Mouse (Mus musculus) lung, embryonic 14.5 days (tissue): ENCODE measurements around the gene En1. TPM values are rescaled to one million over a fixed set of nuclear protein-coding genes. Genes with fewer than 3 reads are reported as not detected.

Experiments used
- ATAC-seq: fragments of 200-750 bp; cut with Nextera tagmentation; 2 replicates; pipeline ENCODE4 v1.8.0; 2017; ENCODE audit warnings: mild to moderate bottlenecking, moderate TSS enrichment, moderate library complexity; ENCODE audit not compliant: insufficient read depth
- DNase-seq: peaks from one replicate; pipeline ENCODE4 v3.0.0-alpha.2; 2015
- H3K27ac ChIP-seq: fragments of 300-500 bp; sonication (generic); 2 replicates; pipeline ENCODE4 v1.5.1; 2014; ENCODE audit warnings: low read depth, mild to moderate bottlenecking, moderate library complexity
- H3K27me3 ChIP-seq: fragments of 300-500 bp; sonication (generic); 2 replicates; pipeline ENCODE4 v1.6.1; 2014; ENCODE audit warnings: low read length, control low read depth; ENCODE audit not compliant: insufficient read depth
- H3K36me3 ChIP-seq: fragments of 300-500 bp; sonication (generic); 2 replicates; pipeline ENCODE4 v1.6.1; 2014; ENCODE audit warnings: control low read depth; ENCODE audit not compliant: insufficient read depth
- H3K4me1 ChIP-seq: fragments of 300-500 bp; sonication (generic); 2 replicates; pipeline ENCODE4 v1.6.1; 2014; ENCODE audit warnings: antibody characterized with exemption, control low read depth; ENCODE audit not compliant: insufficient read depth
- H3K4me2 ChIP-seq: fragments of 300-500 bp; sonication (generic); 2 replicates; pipeline ENCODE4 v1.6.1; 2014; ENCODE audit warnings: mild to moderate bottlenecking
- H3K4me3 ChIP-seq: fragments of 300-500 bp; sonication (generic); 2 replicates; pipeline ENCODE4 v1.5.1; 2014; ENCODE audit warnings: low read depth, low read length
- H3K9ac ChIP-seq: fragments of 300-500 bp; sonication (generic); 2 replicates; pipeline ENCODE4 v1.6.1; 2014
- H3K9me3 ChIP-seq: fragments of 300-500 bp; sonication (generic); 2 replicates; pipeline ENCODE4 v1.6.1; 2016; ENCODE audit warnings: low read depth, low read length, control low read depth
- CTCF ChIP-seq: IDR thresholded peaks from 2 replicates; pipeline ENCODE4 v1.5.1; 2016; ENCODE audit warnings: antibody characterized with exemption, low read depth
- WGBS: fragments of 180-500 bp; shearing (Covaris S2); extraction: QIAGEN DNeasy Blood & Tissue Kit; methylation state at CpG from one replicate; pipeline ENCODE4 v1.1.7; 2014; 5-methylcytosine and 5-hydroxymethylcytosine counted together
- polyA plus RNA-seq: library from polyadenylated mRNA; unstranded; fragments of >200 nt; fragmentation: Nextera tagmentation; extraction: Ambion mirVana; gene quantifications from 2 replicates; pipeline ENCODE4 v1.2.1, GENCODE M21; 2014

En1 gene
- polyA plus RNA-seq, 1 experiment from 2014 or later = not detected

DNA sequence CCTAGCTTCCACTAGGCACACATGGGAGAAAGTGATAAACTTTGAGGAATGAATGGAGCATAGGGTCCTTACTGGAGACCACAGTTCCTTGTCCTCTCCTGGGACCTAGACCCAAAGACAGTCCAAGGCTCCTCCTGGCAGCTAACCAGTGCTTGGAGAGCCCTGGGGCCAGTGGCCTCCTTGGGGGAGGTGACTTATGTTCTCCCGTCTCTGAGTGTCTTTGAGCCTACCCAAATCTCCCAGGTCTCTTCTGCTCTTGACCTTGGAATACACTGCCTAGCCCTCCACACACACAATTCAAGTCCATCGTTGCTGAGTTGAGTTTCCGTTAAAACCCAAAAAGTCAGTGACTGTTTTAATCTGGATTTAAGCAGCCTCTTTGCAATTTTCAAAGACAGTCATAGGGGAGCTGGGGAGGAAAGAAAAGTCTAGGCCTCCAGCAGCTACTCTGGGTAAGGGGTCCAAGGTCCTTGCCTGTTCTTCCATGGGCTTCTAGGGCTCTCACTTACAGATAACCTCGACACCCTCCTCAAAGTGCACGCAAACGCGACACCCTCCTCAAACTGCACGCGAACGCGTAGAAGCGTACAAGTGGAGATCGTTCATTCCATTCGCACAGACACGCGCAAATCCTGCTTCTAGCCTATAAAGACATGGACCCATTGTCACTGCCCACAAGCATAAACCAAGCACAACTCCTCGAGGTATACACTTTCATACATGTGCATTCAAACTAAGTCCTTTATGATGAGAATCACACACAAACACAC, 6.6 kb upstream of the En1 start:
- Histone ChIP-seq H3K9me3 (no peaks in the 10 kb centered on the region), H3K27ac (no peak overlapping the region), H3K27me3 (peaks cover 98% of the 10 kb centered on the region), H3K4me3 (no peak overlapping the region; the same call in 1 of the 2 replicates), H3K36me3 (no peaks in the 10 kb centered on the region), H3K4me2 (no peak overlapping the region), H3K4me1 (no peaks in the 10 kb centered on the region), H3K9ac (no peak overlapping the region)
- WGBS = 3% methylated on average over 17 of the region's 17 CpGs
- DNase-seq (no peak), ATAC-seq (no peak)
- TF ChIP-seq CTCF = no peak

DNA sequence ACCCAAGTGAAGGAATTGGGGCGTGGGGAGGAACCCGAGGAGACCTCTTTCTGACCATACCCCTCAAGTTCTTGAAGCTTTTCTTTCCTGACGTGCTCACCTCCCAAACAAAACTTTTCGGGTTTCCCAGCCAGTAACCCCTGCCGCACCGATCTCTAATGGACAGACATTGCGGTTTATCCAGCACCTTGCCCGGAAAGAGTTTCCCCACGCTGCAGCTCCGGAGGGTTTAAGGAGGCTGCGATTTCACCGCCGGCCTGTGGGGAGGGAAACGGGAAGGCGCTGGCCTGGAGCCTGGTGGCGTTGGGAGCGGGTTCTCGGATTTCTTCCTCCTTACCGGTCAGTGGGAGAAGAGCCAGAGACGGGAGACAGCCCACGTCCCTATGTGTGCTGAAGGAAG, 5.9 kb upstream of the En1 start:
- Histone ChIP-seq H3K4me1 (no peaks in the 10 kb centered on the region), H3K9ac (no peak overlapping the region), H3K4me2 (peak overlapping the region; percentile 41), H3K27me3 (peaks cover 98% of the 10 kb centered on the region), H3K4me3 (peak overlapping the region; percentile 16), H3K27ac (no peak overlapping the region), H3K9me3 (no peaks in the 10 kb centered on the region), H3K36me3 (no peaks in the 10 kb centered on the region)
- TF ChIP-seq CTCF = peak; percentile 42
- DNase-seq (peak; percentile 66), ATAC-seq (peak; percentile 48; the same call in 1 of the 2 replicates)
- WGBS = 1% methylated on average over 21 of the region's 21 CpGs

DNA sequence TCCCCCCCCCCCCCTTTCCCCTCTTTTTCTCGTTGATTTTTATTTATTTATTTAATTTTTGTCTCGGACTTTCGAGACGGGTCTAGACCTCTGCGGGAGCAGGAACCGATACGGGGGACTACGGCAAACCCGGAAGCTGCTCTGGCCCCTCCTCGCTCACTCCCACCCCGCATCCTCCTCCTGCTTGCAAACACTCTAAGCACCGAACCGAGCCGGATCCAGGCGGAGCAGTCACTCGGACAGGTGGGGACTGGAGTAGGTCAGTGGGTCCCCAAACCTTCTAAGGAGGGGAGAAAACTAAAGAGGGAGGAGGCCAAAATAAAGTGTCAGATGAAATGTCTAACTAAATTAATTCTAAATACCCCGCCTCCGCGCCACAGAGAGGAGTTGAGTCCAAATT, 5.4 kb upstream of the En1 start:
- H3K27ac ChIP-seq = no peak overlapping the region
- no peak overlapping the region for H3K9ac ChIP-seq
- peak; percentile 25; the same call in 1 of the 2 replicates for ATAC-seq

DNA sequence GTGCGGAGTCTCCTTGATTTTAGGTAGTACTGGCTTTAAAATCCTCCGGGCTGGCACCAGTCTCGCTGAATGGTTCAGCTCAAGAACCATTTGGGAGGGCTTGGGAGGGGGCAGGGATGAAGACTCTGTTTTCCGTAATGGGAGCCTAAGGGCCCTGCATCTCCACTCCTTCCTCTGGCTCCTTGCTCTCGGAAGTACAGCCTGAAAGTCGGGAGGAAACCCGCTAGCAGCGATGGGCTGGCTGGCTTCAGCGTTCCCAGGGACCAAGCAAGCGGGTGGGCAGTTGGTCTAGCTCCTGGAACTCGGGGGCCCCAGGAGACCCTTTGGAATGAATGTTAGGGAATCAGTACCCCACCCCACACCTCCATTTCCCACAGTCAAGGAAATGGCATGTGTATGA, 4.9 kb upstream of the En1 start:
- H3K27ac ChIP-seq = no peak overlapping the region
- H3K4me2 ChIP-seq = no peak overlapping the region
- 1% methylated on average over 11 of the region's 11 CpGs for WGBS
- ATAC-seq (no peak), DNase-seq (no peak)
- no peak overlapping the region for H3K4me3 ChIP-seq
- H3K36me3 ChIP-seq = no peaks in the 10 kb centered on the region
- TF ChIP-seq CTCF = no peak
- H3K4me1 ChIP-seq = peaks cover 5% of the 10 kb centered on the region; the same call in 1 of the 2 replicates
- peaks cover 100% of the 10 kb centered on the region for H3K27me3 ChIP-seq
- no peaks in the 10 kb centered on the region for H3K9me3 ChIP-seq
- H3K9ac ChIP-seq = no peak overlapping the region

More for the DNA sequence above, 5.4 kb upstream of the En1 start:
- peak overlapping the region; percentile 16 for H3K4me3 ChIP-seq
- WGBS = under 1% methylated on average over 19 of the region's 19 CpGs
- H3K36me3 ChIP-seq = no peaks in the 10 kb centered on the region
- H3K9me3 ChIP-seq = no peaks in the 10 kb centered on the region
- no peak for TF ChIP-seq CTCF
- no peak for DNase-seq
- H3K4me2 ChIP-seq = peak overlapping the region; percentile 41
- peaks cover 100% of the 10 kb centered on the region for H3K27me3 ChIP-seq
- peaks cover under 1% of the 10 kb centered on the region; the same call in 1 of the 2 replicates for H3K4me1 ChIP-seq

DNA sequence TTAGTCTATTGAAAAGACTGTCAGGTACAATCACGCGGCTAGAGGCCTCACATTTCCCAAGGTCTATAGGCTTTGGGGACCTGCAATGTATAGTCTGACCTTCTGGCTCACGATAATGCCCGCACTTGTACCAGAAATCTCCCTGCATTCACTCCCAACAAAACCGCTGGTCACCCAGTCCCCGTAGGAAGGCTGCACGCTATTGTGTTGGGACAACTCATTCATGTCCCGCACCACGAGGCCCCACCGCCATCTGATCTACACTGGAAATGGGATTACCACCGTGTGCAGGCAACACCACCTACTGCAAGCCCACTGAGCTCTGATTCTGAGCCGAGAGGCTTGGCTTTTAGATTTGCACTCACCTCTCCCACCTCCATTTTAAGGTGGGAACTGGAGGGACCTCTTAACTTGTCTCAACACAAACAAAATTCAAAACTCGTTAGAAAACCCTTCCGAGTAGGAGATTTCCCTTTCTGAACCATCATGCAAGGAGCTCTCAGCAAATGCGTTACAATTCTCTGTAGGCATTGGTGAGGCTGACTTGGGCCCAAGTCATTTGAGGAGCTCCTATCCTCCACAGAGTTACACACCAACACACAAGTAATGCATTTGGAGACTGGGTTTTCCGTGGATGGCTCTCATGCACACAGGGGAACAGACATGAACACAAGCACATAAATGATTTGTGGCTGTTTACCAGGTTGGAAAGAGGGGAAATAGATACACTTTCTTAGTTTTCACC, 3.9 kb upstream of the En1 start:
- H3K27ac ChIP-seq = no peak overlapping the region
- 4% methylated on average over 16 of the region's 16 CpGs for WGBS
- TF ChIP-seq CTCF = no peak
- H3K9ac ChIP-seq = no peak overlapping the region
- H3K4me1 ChIP-seq = peaks cover 5% of the 10 kb centered on the region; the same call in 1 of the 2 replicates
- no peak for DNase-seq
- H3K36me3 ChIP-seq = no peaks in the 10 kb centered on the region
- no peak overlapping the region for H3K4me2 ChIP-seq
- H3K9me3 ChIP-seq = no peaks in the 10 kb centered on the region
- H3K4me3 ChIP-seq = no peak overlapping the region
- ATAC-seq = no peak
- peaks cover 100% of the 10 kb centered on the region for H3K27me3 ChIP-seq

DNA sequence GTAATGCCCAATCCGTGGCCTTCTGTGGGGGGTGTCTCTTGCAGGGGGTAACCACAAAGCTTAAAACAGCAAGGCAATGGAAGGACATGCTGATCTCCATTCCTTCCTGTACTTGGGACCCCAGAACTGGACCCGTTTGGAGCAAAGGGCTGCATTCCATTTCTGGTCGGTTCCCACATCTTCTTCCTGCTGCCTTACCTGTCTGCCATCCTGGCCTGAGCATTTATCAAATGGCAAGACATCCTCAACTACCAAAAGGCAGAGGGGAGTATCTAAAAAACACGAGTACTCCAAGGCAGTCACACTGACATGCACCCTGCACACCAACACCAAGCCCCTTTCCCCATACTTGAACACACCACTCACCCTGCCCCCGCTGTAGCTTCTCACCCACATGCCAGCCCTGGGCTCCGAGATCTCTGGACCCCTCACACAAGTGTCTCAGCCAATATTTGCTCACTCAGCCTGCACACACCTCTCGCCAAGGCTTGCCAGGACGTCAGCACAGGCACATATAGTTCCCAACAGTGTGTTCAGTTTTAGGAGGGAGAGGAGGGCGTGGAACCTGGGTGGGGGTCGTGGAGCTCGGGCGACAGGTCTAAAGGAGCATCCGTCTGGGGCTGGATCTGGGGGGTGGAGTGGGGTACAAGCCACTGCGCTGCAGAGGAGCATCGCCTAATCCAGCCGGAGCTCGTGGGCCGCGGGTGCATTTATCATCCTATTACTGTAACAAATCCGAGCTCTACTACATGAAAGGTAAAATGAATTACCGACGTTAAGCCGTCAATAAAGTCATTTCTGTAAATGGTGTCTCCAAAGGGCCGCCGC, 2.7 kb upstream of the En1 start:
- Histone ChIP-seq H3K9me3 (no peaks in the 10 kb centered on the region), H3K4me3 (no peak overlapping the region), H3K9ac (no peak overlapping the region), H3K4me2 (no peak overlapping the region), H3K4me1 (peaks cover 5% of the 10 kb centered on the region; the same call in 1 of the 2 replicates), H3K27ac (no peak overlapping the region), H3K27me3 (peaks cover 100% of the 10 kb centered on the region), H3K36me3 (no peaks in the 10 kb centered on the region)
- WGBS = 2% methylated on average over 25 of the region's 25 CpGs
- no peak for DNase-seq
- no peak for ATAC-seq
- no peak for TF ChIP-seq CTCF
